Mouse (Mus musculus) right cerebral cortex, adult 2 months (tissue): ENCODE results near the gene Tssk2.

Experiments
- DNase-seq, 2 experiments: peaks; one replicate each; pipeline ENCODE4 v3.0.0; 2021 to 2022; ENCODE audit warnings: low spot score in 2 of 2

The Tssk2 gene

GRCm38 (mm10) chr16:17898462-17898861 lies at the start of gene Tssk2, which contains the start of gene Dgcr2:
Gene Tssk2, plus strand, starts transcription at chr16:17898637.
Gene Dgcr2, minus strand, starts transcription at chr16:17898562.
- no peak for DNase-seq

GRCm38 (mm10) chr16:17848928-17849327 lies 49.5 kb upstream of the Tssk2 start:
- peak; percentile 44 to 69 for DNase-seq

GRCm38 (mm10) chr16:17849486-17849885 lies 49.0 kb upstream of the Tssk2 start:
- DNase-seq, result no peak

GRCm38 (mm10) chr16:17851331-17851730 lies 47.1 kb upstream of the Tssk2 start:
- DNase-seq, result no peak

- no peak for DNase-seq
Measured at GRCm38 (mm10) chr16:17851860-17852259, 46.6 kb upstream of the Tssk2 start.

GRCm38 (mm10) chr16:17853263-17853662 lies 45.2 kb upstream of the Tssk2 start:
- no peak for DNase-seq

- no peak for DNase-seq
Measured at GRCm38 (mm10) chr16:17857157-17857556, 41.3 kb upstream of the Tssk2 start.

GRCm38 (mm10) chr16:17858592-17858991 lies 39.8 kb upstream of the Tssk2 start:
- DNase-seq, result no peak

GRCm38 (mm10) chr16:17865293-17865692 lies 33.1 kb upstream of the Tssk2 start:
- DNase-seq, result no peak

- DNase-seq, result no peak
Measured at GRCm38 (mm10) chr16:17865770-17866169, 32.7 kb upstream of the Tssk2 start.

GRCm38 (mm10) chr16:17871248-17871647 lies 27.2 kb upstream of the Tssk2 start:
- no peak for DNase-seq

- DNase-seq, result no peak
Measured at GRCm38 (mm10) chr16:17872995-17873394, 25.4 kb upstream of the Tssk2 start.

- no peak for DNase-seq
Measured at GRCm38 (mm10) chr16:17875174-17875573, 23.3 kb upstream of the Tssk2 start.

GRCm38 (mm10) chr16:17876096-17876495 lies 22.3 kb upstream of the Tssk2 start:
- DNase-seq, result no peak

GRCm38 (mm10) chr16:17879571-17879970 lies 18.9 kb upstream of the Tssk2 start:
- peak in 1 of 2 experiments; percentile 31 for DNase-seq

- no peak for DNase-seq
Measured at GRCm38 (mm10) chr16:17882196-17882595, 16.2 kb upstream of the Tssk2 start.

- no peak for DNase-seq
Measured at GRCm38 (mm10) chr16:17884116-17884515, 14.3 kb upstream of the Tssk2 start.

- no peak for DNase-seq
Measured at GRCm38 (mm10) chr16:17889689-17890341, 8.6 kb upstream of the Tssk2 start.

- DNase-seq, result no peak
Measured at GRCm38 (mm10) chr16:17890342-17890727, 8.1 kb upstream of the Tssk2 start.

- DNase-seq, result peak; percentile 51 to 52
Measured at GRCm38 (mm10) chr16:17890917-17891566, 7.4 kb upstream of the Tssk2 start.

GRCm38 (mm10) chr16:17891567-17891959 lies 6.9 kb upstream of the Tssk2 start, which contains the start of gene Gm20518:
Gene Gm20518, minus strand, starts transcription at chr16:17891671.
- DNase-seq, result peak; percentile 98

GRCm38 (mm10) chr16:17892606-17893005 lies 5.8 kb upstream of the Tssk2 start:
- DNase-seq, result no peak

GRCm38 (mm10) chr16:17893923-17894322 lies 4.5 kb upstream of the Tssk2 start, which contains the start of gene Tssk1:
Gene Tssk1, plus strand, starts transcription at chr16:17894223.
- DNase-seq, result no peak
